Mouse (Mus musculus): ENCODE measurements around the gene Map3k11. TPM values are rescaled to one million over a fixed set of nuclear protein-coding genes. Genes with fewer than 3 reads are reported as not detected.
A peak's percentile ranks its signal among the peaks of the same experiment; 100 is the strongest.

The Map3k11 gene
- polyA plus RNA-seq, 1 experiment: 23.1 TPM

DNA sequence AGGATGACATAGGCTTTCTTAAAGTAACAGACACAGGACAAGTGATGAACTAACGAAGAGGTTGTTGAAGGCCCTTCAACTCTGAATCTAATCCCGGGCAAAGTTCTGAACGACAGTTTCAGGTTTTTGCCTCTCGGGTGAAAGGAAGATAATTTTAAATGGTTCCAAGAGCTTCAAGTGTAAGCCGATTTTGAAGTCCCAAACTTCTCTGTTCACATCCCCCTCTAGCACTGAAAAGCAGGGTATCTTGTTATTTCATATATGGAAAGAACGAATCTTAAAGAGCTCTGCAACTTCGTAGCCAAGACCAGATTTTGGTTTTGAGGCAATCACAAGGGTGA is 516 bp downstream of the Map3k11 start:
- TF ChIP-seq CTCF (IDR thresholded peaks at IDR 0.05; ENCODE audit: extremely low read depth, insufficient read depth, low read length) (no peak), POLR2A (IDR thresholded peaks at IDR 0.05; ENCODE audit: extremely low read depth, insufficient read depth, low read length) (no peak)
- peak overlapping the region; percentile 83 for H3K4me3 ChIP-seq (ENCODE audit: insufficient read depth, low read length)
- H3K4me1 ChIP-seq (ENCODE audit: control insufficient read depth, insufficient read depth, low read length): peaks cover 9% of the 10 kb centered on the region
- peak overlapping the region; percentile 82 for H3K27ac ChIP-seq (ENCODE audit: insufficient read depth, low read length)

DNA sequence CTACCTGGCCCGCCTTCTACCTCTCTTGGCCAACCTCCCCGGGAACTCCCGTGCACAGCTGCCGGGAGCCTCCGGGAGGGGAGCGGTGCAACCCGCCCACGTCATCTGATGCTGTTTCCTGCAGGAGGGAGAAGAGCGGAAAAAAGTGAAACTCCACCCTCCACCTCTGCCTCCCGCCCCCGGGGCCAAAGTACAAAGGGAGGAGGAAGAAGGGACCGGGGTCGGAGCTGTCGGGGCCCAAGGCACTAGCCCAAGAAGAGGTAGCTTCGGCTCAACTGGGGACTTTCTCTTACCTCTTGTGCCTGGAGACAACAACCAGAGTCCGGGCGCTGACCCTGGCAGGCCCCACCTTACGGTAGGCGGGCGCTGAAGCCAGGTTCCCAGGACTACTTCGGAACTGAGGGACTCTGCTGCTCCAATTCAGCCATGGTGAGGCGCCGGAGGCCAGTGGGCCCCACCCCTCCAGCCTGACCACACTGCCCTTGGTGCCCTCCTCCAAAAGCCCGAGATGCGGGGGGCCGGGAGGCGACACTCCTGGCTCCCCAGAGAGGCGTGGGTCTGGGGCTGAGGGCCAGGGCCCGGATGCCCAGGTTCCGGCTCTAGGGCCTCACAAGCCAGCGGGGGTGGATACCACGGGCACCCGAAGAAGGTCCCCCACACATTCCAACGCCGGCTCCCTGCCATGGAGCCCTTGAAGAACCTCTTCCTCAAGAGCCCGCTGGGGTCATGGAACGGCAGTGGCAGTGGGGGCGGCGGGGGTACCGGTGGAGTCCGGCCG is 1.2 kb downstream of the Map3k11 start:
- peak overlapping the region; percentile 83 for H3K4me3 ChIP-seq (ENCODE audit: insufficient read depth, low read length)
- peaks cover 9% of the 10 kb centered on the region for H3K4me1 ChIP-seq (ENCODE audit: control insufficient read depth, insufficient read depth, low read length)
- no peak for TF ChIP-seq CTCF (IDR thresholded peaks at IDR 0.05; ENCODE audit: extremely low read depth, insufficient read depth, low read length)
- TF ChIP-seq POLR2A (IDR thresholded peaks at IDR 0.05; ENCODE audit: extremely low read depth, insufficient read depth, low read length): peak; percentile 50
- peak overlapping the region; percentile 82 for H3K27ac ChIP-seq (ENCODE audit: insufficient read depth, low read length)

DNA sequence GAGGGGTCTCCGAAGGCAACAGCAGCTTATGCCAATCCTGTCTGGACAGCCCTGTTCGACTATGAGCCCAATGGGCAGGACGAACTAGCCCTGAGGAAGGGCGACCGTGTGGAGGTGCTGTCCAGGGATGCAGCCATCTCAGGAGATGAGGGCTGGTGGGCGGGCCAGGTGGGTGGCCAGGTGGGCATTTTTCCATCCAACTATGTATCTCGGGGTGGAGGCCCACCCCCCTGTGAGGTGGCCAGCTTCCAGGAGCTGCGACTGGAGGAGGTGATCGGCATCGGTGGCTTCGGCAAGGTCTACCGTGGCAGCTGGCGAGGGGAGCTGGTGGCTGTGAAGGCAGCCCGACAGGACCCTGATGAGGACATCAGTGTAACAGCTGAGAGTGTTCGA is 1.8 kb downstream of the Map3k11 start:
- H3K4me3 ChIP-seq (ENCODE audit: insufficient read depth, low read length): peak overlapping the region; percentile 83
- H3K27ac ChIP-seq (ENCODE audit: insufficient read depth, low read length): no peak overlapping the region
- no peak for TF ChIP-seq CTCF (IDR thresholded peaks at IDR 0.05; ENCODE audit: extremely low read depth, insufficient read depth, low read length)
- TF ChIP-seq POLR2A (IDR thresholded peaks at IDR 0.05; ENCODE audit: extremely low read depth, insufficient read depth, low read length): no peak
- peaks cover 9% of the 10 kb centered on the region for H3K4me1 ChIP-seq (ENCODE audit: control insufficient read depth, insufficient read depth, low read length)

- Histone ChIP-seq H3K4me3 (ENCODE audit: insufficient read depth, low read length) (peak overlapping the region; percentile 83), H3K27ac (ENCODE audit: insufficient read depth, low read length) (peak overlapping the region; percentile 93), H3K4me1 (ENCODE audit: control insufficient read depth, insufficient read depth, low read length) (peaks cover 9% of the 10 kb centered on the region)
- TF ChIP-seq CTCF (IDR thresholded peaks at IDR 0.05; ENCODE audit: extremely low read depth, insufficient read depth, low read length) (no peak), POLR2A (IDR thresholded peaks at IDR 0.05; ENCODE audit: extremely low read depth, insufficient read depth, low read length) (no peak)
Measured at GRCm38 (mm10) chr19:5691601-5692000, 3.1 kb downstream of the Map3k11 start.

DNA sequence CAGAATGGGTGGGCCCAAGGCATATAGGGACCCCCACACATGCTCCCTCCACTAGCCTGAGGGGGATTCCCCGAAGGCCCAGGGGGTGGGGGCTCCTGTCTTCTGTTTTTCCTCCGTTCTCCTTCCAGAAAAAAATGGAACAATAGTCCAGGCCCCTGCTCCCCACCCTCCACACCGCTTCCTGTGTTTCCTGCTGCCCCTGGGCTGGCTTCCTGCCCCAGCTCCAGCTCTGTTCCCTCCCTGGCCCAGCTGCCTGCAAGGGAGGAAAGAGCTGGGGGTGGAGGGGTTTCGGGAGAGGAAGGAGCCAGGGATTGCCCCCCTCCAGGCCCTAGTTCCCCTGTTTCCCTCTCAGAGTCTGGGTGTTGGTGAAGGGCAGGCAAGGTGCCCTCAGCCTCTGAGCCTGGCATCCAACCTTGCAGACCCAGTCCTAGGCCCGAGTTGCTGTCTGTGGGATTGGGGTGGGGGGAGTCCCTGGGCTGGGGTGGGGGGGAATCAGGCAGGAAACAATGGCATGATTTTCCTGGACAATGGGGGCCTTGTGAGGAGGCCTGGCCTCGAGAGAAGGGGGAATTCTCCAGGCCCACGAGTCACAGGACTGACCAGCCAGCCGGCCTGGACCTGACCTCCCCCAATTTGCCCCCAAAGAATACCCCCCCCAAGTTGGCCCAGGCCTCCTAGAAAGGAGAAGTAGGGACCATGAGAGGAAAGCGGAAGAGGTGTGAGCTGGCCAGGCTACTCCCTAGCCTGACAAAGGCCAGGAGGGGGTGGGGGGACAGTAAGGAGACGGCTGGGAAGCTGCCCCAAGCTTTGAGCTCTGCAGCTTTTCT is 3.8 kb downstream of the Map3k11 start:
- Histone ChIP-seq H3K4me3 (ENCODE audit: insufficient read depth, low read length) (peak overlapping the region; percentile 83), H3K4me1 (ENCODE audit: control insufficient read depth, insufficient read depth, low read length) (peaks cover 9% of the 10 kb centered on the region), H3K27ac (ENCODE audit: insufficient read depth, low read length) (peak overlapping the region; percentile 93)
- TF ChIP-seq CTCF (IDR thresholded peaks at IDR 0.05; ENCODE audit: extremely low read depth, insufficient read depth, low read length) (no peak), POLR2A (IDR thresholded peaks at IDR 0.05; ENCODE audit: extremely low read depth, insufficient read depth, low read length) (0 out of 2 replicates have a peak, but pooled peaks have one; percentile 9)

- Histone ChIP-seq H3K4me3 (ENCODE audit: insufficient read depth, low read length) (peak overlapping the region; percentile 83; the same call in 1 of the 2 replicates), H3K4me1 (ENCODE audit: control insufficient read depth, insufficient read depth, low read length) (peaks cover 7% of the 10 kb centered on the region), H3K27ac (ENCODE audit: insufficient read depth, low read length) (peak overlapping the region; percentile 81)
- TF ChIP-seq CTCF (IDR thresholded peaks at IDR 0.05; ENCODE audit: extremely low read depth, insufficient read depth, low read length) (no peak), POLR2A (IDR thresholded peaks at IDR 0.05; ENCODE audit: extremely low read depth, insufficient read depth, low read length) (no peak)
Measured at GRCm38 (mm10) chr19:5692913-5693396, 4.4 kb downstream of the Map3k11 start.

DNA sequence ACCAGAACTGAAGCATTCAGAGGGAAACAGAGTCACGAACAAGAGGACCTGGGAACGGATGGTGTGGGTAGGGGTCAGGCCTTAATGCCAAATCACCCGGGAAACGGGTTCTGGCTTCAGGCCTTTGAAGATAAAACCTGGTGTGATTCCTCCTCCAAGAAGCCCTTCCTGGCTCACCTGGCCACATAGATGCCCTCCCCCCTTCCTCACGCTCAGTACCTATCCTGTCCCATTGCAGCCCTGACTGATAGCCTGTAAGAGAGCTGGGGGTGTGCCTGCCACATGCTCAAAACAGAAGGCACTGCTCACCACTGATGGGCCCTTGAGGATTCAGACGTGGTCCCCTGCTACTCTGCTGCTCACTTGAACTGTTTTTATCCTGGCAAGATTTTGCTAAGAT is 5.3 kb downstream of the Map3k11 start:
- Histone ChIP-seq H3K4me1 (ENCODE audit: control insufficient read depth, insufficient read depth, low read length) (peaks cover 7% of the 10 kb centered on the region), H3K27ac (ENCODE audit: insufficient read depth, low read length) (peak overlapping the region; percentile 8; the same call in 1 of the 2 replicates), H3K4me3 (ENCODE audit: insufficient read depth, low read length) (no peak overlapping the region)
- TF ChIP-seq CTCF (IDR thresholded peaks at IDR 0.05; ENCODE audit: extremely low read depth, insufficient read depth, low read length) (no peak), POLR2A (IDR thresholded peaks at IDR 0.05; ENCODE audit: extremely low read depth, insufficient read depth, low read length) (no peak)

DNA sequence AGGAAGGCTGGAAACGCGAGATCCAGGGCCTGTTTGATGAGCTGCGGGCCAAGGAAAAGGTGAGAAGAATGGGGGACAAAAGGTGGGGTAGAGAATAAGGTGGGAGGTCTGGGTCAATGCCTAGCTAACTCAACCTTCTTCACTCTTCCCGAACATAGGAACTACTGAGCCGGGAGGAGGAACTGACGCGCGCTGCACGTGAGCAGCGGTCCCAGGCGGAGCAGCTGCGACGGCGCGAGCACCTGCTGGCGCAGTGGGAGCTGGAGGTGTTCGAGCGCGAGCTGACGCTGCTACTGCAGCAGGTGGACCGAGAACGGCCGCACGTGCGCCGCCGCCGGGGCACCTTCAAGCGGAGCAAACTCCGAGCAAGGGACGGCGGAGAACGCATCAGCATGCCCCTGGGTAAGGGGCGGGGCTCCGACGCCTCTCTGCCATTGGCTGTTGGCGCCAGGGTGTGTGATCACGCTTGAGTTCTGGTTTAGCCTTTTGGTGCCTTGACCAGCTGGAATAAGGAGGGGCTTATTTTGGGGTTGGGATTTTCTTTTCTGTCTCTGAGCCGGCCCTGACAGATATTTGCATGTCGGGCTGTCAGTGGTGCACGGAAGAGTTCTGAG is 7.4 kb downstream of the Map3k11 start:
- TF ChIP-seq CTCF (IDR thresholded peaks at IDR 0.05; ENCODE audit: extremely low read depth, insufficient read depth, low read length) (no peak), POLR2A (IDR thresholded peaks at IDR 0.05; ENCODE audit: extremely low read depth, insufficient read depth, low read length) (no peak)
- Histone ChIP-seq H3K27ac (ENCODE audit: insufficient read depth, low read length) (no peak overlapping the region), H3K4me1 (ENCODE audit: control insufficient read depth, insufficient read depth, low read length) (peaks cover 7% of the 10 kb centered on the region), H3K4me3 (ENCODE audit: insufficient read depth, low read length) (no peak overlapping the region)

- no peak within 1 kb of the TSS for H3K27ac ChIP-seq (ENCODE audit: insufficient read depth, low read length)
- no peak for TF ChIP-seq POLR2A (IDR thresholded peaks at IDR 0.05; ENCODE audit: extremely low read depth, insufficient read depth, low read length)
- no peak for TF ChIP-seq CTCF (IDR thresholded peaks at IDR 0.05; ENCODE audit: extremely low read depth, insufficient read depth, low read length)
- no peak within 1 kb of the TSS for H3K4me3 ChIP-seq (ENCODE audit: insufficient read depth, low read length)
- no peaks in the 10 kb centered on the region for H3K4me1 ChIP-seq (ENCODE audit: control insufficient read depth, insufficient read depth, low read length)
Measured at GRCm38 (mm10) chr19:5704163-5704800, 15.7 kb downstream of the Map3k11 start, which contains the start of gene Kcnk7. Gene Kcnk7 (plus strand): TSS chr19:5704367.
